Mouse (Mus musculus) ES-Bruce4 (cell line): Measurements from ENCODE around the gene Hmga1b. TPM values are rescaled to one million over a fixed set of nuclear protein-coding genes. Genes with fewer than 3 reads are reported as not detected.
"Not testable (repeated sequence)": the region's sequence is repeated elsewhere in the genome, so short reads cannot be mapped to it uniquely, and the experiment has no call there.

Experiments
- H3K27ac ChIP-seq: 2 replicates; pipeline ENCODE4 v1.5.1; 2012; ENCODE audit warnings: low read length, inconsistent platforms; ENCODE audit not compliant: insufficient read depth
- H3K27me3 ChIP-seq: 2 replicates; pipeline ENCODE4 v1.6.1; 2012; ENCODE audit warnings: mild to moderate bottlenecking, low read length, inconsistent platforms; ENCODE audit not compliant: control insufficient read depth, poor library complexity, insufficient read depth, severe bottlenecking
- H3K36me3 ChIP-seq: 2 replicates; pipeline ENCODE4 v1.6.1; 2012; ENCODE audit warnings: inconsistent platforms, mild to moderate bottlenecking, low read length, moderate library complexity; ENCODE audit not compliant: control insufficient read depth, poor library complexity, insufficient read depth, severe bottlenecking
- H3K4me1 ChIP-seq: one replicate; pipeline ENCODE4 v1.8.1; 2011; ENCODE audit warnings: low read length; ENCODE audit not compliant: control insufficient read depth, insufficient read depth
- H3K4me3 ChIP-seq: 2 replicates; pipeline ENCODE4 v1.5.1; 2011; ENCODE audit warnings: low read depth, mild to moderate bottlenecking, low read length
- H3K9ac ChIP-seq: 2 replicates; pipeline ENCODE4 v1.6.1; 2012; ENCODE audit warnings: low read depth, mild to moderate bottlenecking, inconsistent platforms; ENCODE audit not compliant: poor library complexity, severe bottlenecking
- H3K9me3 ChIP-seq: replicated peaks from 2 replicates; pipeline ENCODE4 v1.6.1; 2012; ENCODE audit warnings: mild to moderate bottlenecking, low read length, inconsistent platforms; ENCODE audit not compliant: control insufficient read depth, poor library complexity, insufficient read depth, severe bottlenecking
- CTCF ChIP-seq: IDR thresholded peaks from one replicate; pipeline ENCODE4 v1.8.1; 2011; ENCODE audit warnings: low read depth, low read length
- EP300 ChIP-seq: IDR thresholded peaks from 2 replicates; pipeline ENCODE4 v1.6.1; 2011; ENCODE audit warnings: low read depth, low read length; ENCODE audit not compliant: insufficient read depth
- POLR2A ChIP-seq: IDR thresholded peaks from one replicate; pipeline ENCODE4 v1.8.1; 2011; ENCODE audit warnings: low read length; ENCODE audit not compliant: insufficient read depth
- polyA plus RNA-seq: library from polyadenylated mRNA; stranded (reverse); fragments of >200 nt; gene quantifications from 2 replicates; pipeline ENCODE4 v1.2.4, GENCODE M21; 2011; ENCODE audit warnings: low read depth; ENCODE audit not compliant: missing spikeins, insufficient read depth, insufficient read length

Hmga1b gene
- polyA plus RNA-seq, 1 experiment: 56.2 TPM

- no peaks in the 10 kb centered on the region for H3K9me3 ChIP-seq
- peaks cover 9% of the 10 kb centered on the region for H3K36me3 ChIP-seq
- TF ChIP-seq EP300 (no peak), POLR2A (no peak), CTCF (no peak)
- H3K27ac ChIP-seq: no peak overlapping the region
- peak overlapping the region; percentile 79 for H3K4me3 ChIP-seq
- H3K4me1 ChIP-seq: peaks cover 2% of the 10 kb centered on the region
- H3K9ac ChIP-seq: peak overlapping the region; percentile 43
- no peaks in the 10 kb centered on the region for H3K27me3 ChIP-seq
These were observed 36.1 kb upstream of the Hmga1b start for GRCm38 (mm10) chr11:120726243-120727168.

- H3K4me3 ChIP-seq: peak within 1 kb of the TSS; percentile 79
- TF ChIP-seq POLR2A (no peak), CTCF (peak; percentile 37), EP300 (no peak)
- H3K9ac ChIP-seq: peak within 1 kb of the TSS; percentile 43
- H3K27ac ChIP-seq: no peak within 1 kb of the TSS
- H3K4me1 ChIP-seq: peaks cover 2% of the 10 kb centered on the region
- H3K9me3 ChIP-seq: no peaks in the 10 kb centered on the region
- peaks cover 9% of the 10 kb centered on the region for H3K36me3 ChIP-seq
- no peaks in the 10 kb centered on the region for H3K27me3 ChIP-seq
These were observed 35.4 kb upstream of the Hmga1b start, which contains the start of gene Dcxr for GRCm38 (mm10) chr11:120727169-120727527. TSS of gene Dcxr (minus strand) at chr11:120727281.

GRCm38 (mm10) chr11:120727564-120727963 lies 35.0 kb upstream of the Hmga1b start:
- no peak overlapping the region for H3K9ac ChIP-seq
- H3K4me3 ChIP-seq: no peak overlapping the region
- H3K4me1 ChIP-seq: peaks cover 2% of the 10 kb centered on the region
- no peak overlapping the region for H3K27ac ChIP-seq
- no peaks in the 10 kb centered on the region for H3K27me3 ChIP-seq
- peaks cover 9% of the 10 kb centered on the region for H3K36me3 ChIP-seq
- H3K9me3 ChIP-seq: no peaks in the 10 kb centered on the region
- TF ChIP-seq CTCF (no peak), POLR2A (no peak), EP300 (no peak)

GRCm38 (mm10) chr11:120728530-120729240 lies 33.9 kb upstream of the Hmga1b start:
- no peak for TF ChIP-seq POLR2A
- no peak for TF ChIP-seq EP300
- no peak for TF ChIP-seq CTCF
- peak overlapping the region; percentile 14 for H3K4me3 ChIP-seq

GRCm38 (mm10) chr11:120729432-120730050 lies 33.1 kb upstream of the Hmga1b start:
- H3K4me1 ChIP-seq, H3K27ac ChIP-seq, H3K9me3 ChIP-seq, H3K27me3 ChIP-seq, H3K36me3 ChIP-seq: not testable (repeated sequence)
- H3K4me3 ChIP-seq: peak overlapping the region; percentile 14; the same call in 1 of the 2 replicates
- peak overlapping the region; percentile 17; the same call in 1 of the 2 replicates for H3K9ac ChIP-seq
- TF ChIP-seq EP300: 0 out of 2 replicates have a peak, but pooled peaks have one; percentile 37

More at GRCm38 (mm10) chr11:120728530-120729240, 33.9 kb upstream of the Hmga1b start:
- H3K9ac ChIP-seq: peak overlapping the region; percentile 17; the same call in 1 of the 2 replicates
- no peaks in the 10 kb centered on the region for H3K27me3 ChIP-seq
- peaks cover 9% of the 10 kb centered on the region for H3K36me3 ChIP-seq
- peaks cover 2% of the 10 kb centered on the region for H3K4me1 ChIP-seq
- no peaks in the 10 kb centered on the region for H3K9me3 ChIP-seq
- H3K27ac ChIP-seq: no peak overlapping the region

- H3K27me3 ChIP-seq: no peaks in the 10 kb centered on the region
- TF ChIP-seq CTCF (no peak), EP300 (no peak), POLR2A (no peak)
- H3K9ac ChIP-seq: no peak overlapping the region
- no peaks in the 10 kb centered on the region for H3K9me3 ChIP-seq
- H3K4me1 ChIP-seq: peaks cover 2% of the 10 kb centered on the region
- H3K4me3 ChIP-seq: no peak overlapping the region
- H3K36me3 ChIP-seq: peaks cover 4% of the 10 kb centered on the region
- H3K27ac ChIP-seq: no peak overlapping the region
These were observed 32.2 kb upstream of the Hmga1b start for GRCm38 (mm10) chr11:120730331-120730870.
